Mouse (Mus musculus): ENCODE results near the gene Nus1. TPM values are rescaled to one million over a fixed set of nuclear protein-coding genes. Genes with fewer than 3 reads are reported as not detected.

The Nus1 gene
- polyA plus RNA-seq (2017; shearing (Covaris generic)) = 10 to 100 TPM; 13.2 to 18.5 TPM

GRCm38 (mm10) chr10:52417299-52417997 lies at the start of gene Nus1:
Nus1 (plus strand) TSS chr10:52417547.

GRCm38 (mm10) chr10:52381845-52382591 lies 35.3 kb upstream of the Nus1 start, which contains the start of gene Gopc:
Gopc (minus strand) TSS chr10:52382124.

GRCm38 (mm10) chr10:52388922-52389430 lies 28.4 kb upstream of the Nus1 start, which contains the start of gene Nepn:
Nepn (plus strand) TSS chr10:52388972.

Other genes with a start within 250 kb of the Nus1 start
- under 1 TPM; 0.06 to 0.17 TPM for gene Ros1, start 222.3 kb upstream of the Nus1 start, polyA plus RNA-seq (2017; shearing (Covaris generic))
- gene Dcbld1, start 183.9 kb upstream of the Nus1 start, polyA plus RNA-seq (2017; shearing (Covaris generic)) = under 1 TPM; 0.05 to 0.84 TPM
- gene Gm26741, start 58.8 kb upstream of the Nus1 start, polyA plus RNA-seq (2017; shearing (Covaris generic)) = not detected
- 10 to 100 TPM; 27.1 to 39.0 TPM for gene Gopc, start 35.4 kb upstream of the Nus1 start, polyA plus RNA-seq (2017; shearing (Covaris generic))
- gene Nepn, start 28.6 kb upstream of the Nus1 start, polyA plus RNA-seq (2017; shearing (Covaris generic)) = not detected

Measured in inflammation-experienced regulatory T-cells (primary cell).